Mouse (Mus musculus) layer of hippocampus, postnatal 10 days (tissue): ENCODE data around the gene Slc25a11. TPM values are rescaled to one million over a fixed set of nuclear protein-coding genes. Genes with fewer than 3 reads are reported as not detected.

Experiments
- total RNA-seq, 2 experiments: library from RNA; stranded (reverse); gene quantifications; 2 replicates each; pipeline ENCODE4 v1.2.3; 2021

The Slc25a11 gene
- total RNA-seq, 2 experiments from 2014 or later, result 117 to 125 TPM

Other genes starting within 250 kb of the Slc25a11 start
- gene Pelp1, start 237.4 kb downstream of the Slc25a11 start, total RNA-seq, result 10 to 100 TPM; 41.3 to 46.8 TPM
- gene Arrb2, start 214.8 kb downstream of the Slc25a11 start, total RNA-seq, result 10 to 100 TPM; 92.5 to 96.0 TPM
- 10 to 100 TPM; 20.5 TPM for gene Med11, start 195.6 kb downstream of the Slc25a11 start, total RNA-seq
- 1 to 10 TPM in 1 of 2 experiments, under 1 TPM in 1; 0.96 to 1.1 TPM for gene Zmynd15, start 188.0 kb downstream of the Slc25a11 start, total RNA-seq
- gene Cxcl16, start 187.5 kb downstream of the Slc25a11 start, total RNA-seq, result under 1 TPM; 0.42 to 0.69 TPM
- gene Tm4sf5, start 142.2 kb downstream of the Slc25a11 start, total RNA-seq, result not detected
- gene Vmo1, start 132.9 kb downstream of the Slc25a11 start, total RNA-seq, result not detected
- not detected for gene Gltpd2, start 128.3 kb downstream of the Slc25a11 start, total RNA-seq
- 100 to 1,000 TPM; 221 to 229 TPM for gene Psmb6, start 122.1 kb downstream of the Slc25a11 start, total RNA-seq
- not detected for gene Gm40193, start 114.5 kb downstream of the Slc25a11 start, total RNA-seq
- 10 to 100 TPM; 25.0 to 25.6 TPM for gene Pld2, start 107.4 kb downstream of the Slc25a11 start, total RNA-seq
- 100 to 1,000 TPM; 208 to 249 TPM for gene Mink1, start 84.6 kb downstream of the Slc25a11 start, total RNA-seq
- 1 to 10 TPM in 1 of 2 experiments, not detected in 1; 1.1 TPM for gene 4930544D05Rik, start 31.6 kb downstream of the Slc25a11 start, total RNA-seq
- under 1 TPM in 1 of 2 experiments, not detected in 1; 0.94 TPM for gene Chrne, start 28.3 kb downstream of the Slc25a11 start, total RNA-seq
- not detected for gene Gp1ba, start 8.4 kb downstream of the Slc25a11 start, total RNA-seq
- 10 to 100 TPM; 60.3 to 61.5 TPM for gene Rnf167, start 244 bp downstream of the Slc25a11 start, total RNA-seq
- gene Pfn1, start 7.2 kb upstream of the Slc25a11 start, total RNA-seq, result 100 to 1,000 TPM; 364 to 371 TPM
- gene Eno3, start 9.7 kb upstream of the Slc25a11 start, total RNA-seq, result 10 to 100 TPM in 1 of 2 experiments, 1 to 10 TPM in 1; 5.1 to 10.5 TPM
- gene Spag7, start 21.9 kb upstream of the Slc25a11 start, total RNA-seq, result 10 to 100 TPM; 52.8 to 53.9 TPM
- gene Camta2, start 40.6 kb upstream of the Slc25a11 start, total RNA-seq, result 100 to 1,000 TPM; 183 to 189 TPM
- gene Inca1, start 52.7 kb upstream of the Slc25a11 start, total RNA-seq, result 1 to 10 TPM; 1.4 to 1.8 TPM
- gene Kif1c, start 53.1 kb upstream of the Slc25a11 start, total RNA-seq, result 10 to 100 TPM; 55.9 to 59.9 TPM
- gene Zfp3, start 116.7 kb upstream of the Slc25a11 start, total RNA-seq, result 10 to 100 TPM; 16.2 to 17.4 TPM
- not detected for gene Scimp, start 165.1 kb upstream of the Slc25a11 start, total RNA-seq
- 100 to 1,000 TPM; 115 to 117 TPM for gene Rabep1, start 197.3 kb upstream of the Slc25a11 start, total RNA-seq